Mouse (Mus musculus) cortical plate, adult 2 months (tissue): Measurements from ENCODE around the gene Slc44a5.

Experiments
- CTCF ChIP-seq: fragments of 200-500 bp; IDR thresholded peaks from 2 replicates; pipeline ENCODE4 v1.5.1; 2011; ENCODE audit warnings: mild to moderate bottlenecking, control low read depth, low read length; ENCODE audit not compliant: insufficient read depth; ENCODE audit errors: extremely low read depth
- POLR2A ChIP-seq: fragments of 200-500 bp; IDR thresholded peaks from 2 replicates; pipeline ENCODE4 v1.6.1; 2011; ENCODE audit warnings: mild to moderate bottlenecking, low read length, control low read depth; ENCODE audit not compliant: insufficient read depth; ENCODE audit errors: extremely low read depth

DNA sequence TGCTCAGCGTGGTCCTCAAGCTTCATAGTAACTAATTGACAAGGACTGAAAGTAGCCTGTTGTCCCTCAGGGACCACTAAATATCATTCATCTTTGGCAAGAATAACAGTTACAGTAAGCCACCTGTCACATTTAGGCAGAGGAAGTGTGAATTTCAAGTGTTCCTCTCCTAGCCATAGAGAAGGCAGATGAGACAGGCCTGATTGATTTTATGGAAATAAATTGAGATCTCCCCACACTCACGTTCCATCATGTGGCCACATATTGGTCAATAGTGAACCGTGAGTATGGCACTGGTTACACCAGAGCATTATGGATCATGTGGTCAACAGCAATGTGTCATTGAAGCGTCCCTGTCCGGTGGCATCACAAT, 199.3 kb downstream of the Slc44a5 start:
- TF ChIP-seq CTCF, result no peak
- no peak for TF ChIP-seq POLR2A
